Mouse (Mus musculus): ENCODE measurements at regions not wholly inside any gene's neighbourhood (a gene's known extent, or its start where the extent isn't known, plus 50 kb on each side); places are given as distances from the start of the nearest gene placed in this dataset.

DNA sequence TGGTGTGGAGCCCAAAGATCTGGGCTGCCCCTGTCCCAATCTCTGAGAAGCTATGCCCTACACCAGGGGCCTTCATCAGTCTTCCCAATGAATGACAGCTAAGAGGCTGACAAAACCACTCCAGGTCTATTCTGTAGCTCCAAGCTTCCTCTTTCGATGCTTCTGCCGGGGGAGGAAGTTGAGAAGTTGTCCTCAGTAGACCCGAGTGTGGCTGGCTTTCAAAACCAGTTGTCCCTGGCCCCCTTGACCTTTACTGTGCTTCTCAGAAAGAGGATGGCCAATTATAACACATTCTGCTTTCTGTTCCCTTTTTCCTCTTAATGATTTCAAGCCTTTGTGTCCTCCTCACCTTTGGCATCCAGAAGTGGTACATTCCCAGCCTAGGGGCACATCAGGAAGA is 101.9 kb upstream of the Ccnd2 start:
- no peak for DNase-seq

DNA sequence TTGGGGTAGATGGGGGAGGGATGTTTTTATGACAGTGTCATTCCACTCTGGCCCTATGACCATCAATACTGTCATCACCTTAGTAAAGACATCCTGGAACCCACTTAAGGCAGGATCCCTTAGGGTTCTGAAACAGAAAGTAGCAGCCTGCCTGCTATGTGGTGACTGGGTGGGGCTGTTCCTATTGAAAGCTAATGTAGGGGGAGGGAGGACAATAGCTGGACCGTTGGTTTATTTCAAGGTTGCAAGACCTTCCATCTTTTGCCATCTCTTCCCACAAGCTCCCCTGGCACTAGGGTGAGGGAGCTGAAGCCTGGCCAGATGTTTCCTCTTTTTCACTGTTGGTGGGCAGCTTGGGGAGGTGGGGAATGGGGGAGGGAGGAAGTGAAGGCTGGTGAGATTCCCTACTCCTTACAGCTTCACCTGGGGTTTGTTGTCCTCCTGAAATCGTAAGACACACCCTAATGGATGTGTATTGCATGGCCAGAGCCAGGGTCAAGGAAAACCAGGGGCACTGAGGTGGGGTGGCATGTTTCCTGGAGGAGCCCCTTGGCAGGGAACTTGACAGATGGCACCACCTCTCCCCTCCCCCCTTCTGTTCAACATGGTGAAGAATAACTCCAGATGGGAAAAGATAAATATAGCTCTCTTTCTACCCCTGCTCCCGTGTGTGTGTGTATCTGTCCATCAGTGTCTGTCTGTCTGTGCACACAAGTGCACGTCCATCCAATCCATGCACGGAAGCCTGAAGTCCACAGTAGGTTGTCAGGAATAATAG is 112.1 kb upstream of the Ccnd2 start:
- DNase-seq = no peak

DNA sequence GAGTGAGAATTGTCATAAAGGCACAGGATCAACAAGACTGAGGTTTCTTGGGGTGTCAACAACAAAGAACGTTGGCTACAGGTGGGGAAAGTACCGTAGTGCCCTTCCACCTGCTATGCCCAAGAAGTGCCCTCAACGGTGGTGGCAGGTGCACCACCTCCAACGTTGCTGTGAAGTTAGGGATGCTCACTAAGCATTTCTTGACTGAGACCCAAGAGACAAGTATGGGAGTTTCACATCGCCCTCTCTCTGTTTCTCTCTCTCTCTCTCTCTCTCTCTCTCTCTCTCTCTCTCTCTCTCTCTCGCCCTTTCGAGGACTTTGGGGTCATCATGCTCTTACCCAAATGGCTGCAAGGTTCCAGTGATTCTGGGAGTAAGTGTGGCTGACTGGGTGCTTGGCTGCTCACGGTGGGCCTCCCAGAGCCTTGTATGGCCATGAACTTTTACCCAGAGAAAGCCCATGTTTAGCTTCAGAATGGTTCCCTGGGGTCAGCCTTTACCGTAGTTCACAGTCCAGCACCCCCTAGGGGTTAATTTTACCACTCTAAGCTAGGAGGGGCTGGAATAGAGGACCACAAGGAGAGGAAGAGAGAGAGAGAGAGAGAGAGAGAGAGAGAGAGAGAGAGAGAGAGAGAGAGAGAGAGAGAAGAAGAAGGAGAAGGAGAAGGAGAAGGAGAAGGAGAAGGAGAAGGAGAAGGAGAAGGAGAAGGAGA is 113.2 kb upstream of the Ccnd2 start:
- DNase-seq = no peak

DNA sequence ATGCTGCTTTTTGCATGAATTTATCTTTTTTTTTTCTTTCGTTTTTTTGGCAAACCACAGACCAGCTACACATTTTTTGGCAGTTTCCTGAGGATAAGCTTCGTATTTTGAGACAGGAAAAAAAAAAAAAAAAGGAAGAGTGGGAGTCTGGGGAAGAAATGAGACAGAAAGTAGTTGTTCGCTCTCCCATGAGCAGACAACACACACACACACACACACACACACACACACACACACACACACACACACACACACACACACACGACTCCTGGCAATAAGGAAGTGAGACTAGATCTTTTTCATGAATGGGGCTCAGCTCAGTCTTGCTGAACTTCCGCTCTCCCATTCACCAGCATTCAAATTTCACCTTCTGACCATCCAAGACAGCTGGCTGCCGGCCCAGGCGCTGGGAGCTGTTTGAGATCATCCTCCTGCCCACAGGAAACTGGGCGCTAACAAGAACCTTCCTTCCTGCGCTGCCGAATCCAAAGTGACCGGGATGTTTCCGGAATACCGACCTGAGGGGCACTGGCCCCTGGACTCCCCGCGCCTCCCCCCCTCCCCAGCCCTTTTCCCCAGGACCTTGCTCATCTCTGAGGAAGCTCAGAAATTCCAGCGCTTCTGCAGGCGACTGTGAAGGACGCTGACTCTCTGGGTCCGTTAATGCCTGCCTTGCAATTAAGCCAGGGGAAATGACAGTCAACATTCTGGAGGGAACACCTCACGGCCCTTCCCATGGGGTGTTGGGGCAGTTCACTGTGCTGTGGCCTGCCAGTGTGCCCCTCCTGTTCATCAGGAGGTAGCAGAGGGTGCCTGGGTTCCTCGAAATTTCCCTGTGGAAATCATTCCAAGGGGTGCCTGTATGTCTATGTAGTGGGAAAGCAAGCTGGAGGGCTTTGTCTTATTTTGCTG is 114.2 kb upstream of the Ccnd2 start:
- peak; percentile 63 for DNase-seq

DNA sequence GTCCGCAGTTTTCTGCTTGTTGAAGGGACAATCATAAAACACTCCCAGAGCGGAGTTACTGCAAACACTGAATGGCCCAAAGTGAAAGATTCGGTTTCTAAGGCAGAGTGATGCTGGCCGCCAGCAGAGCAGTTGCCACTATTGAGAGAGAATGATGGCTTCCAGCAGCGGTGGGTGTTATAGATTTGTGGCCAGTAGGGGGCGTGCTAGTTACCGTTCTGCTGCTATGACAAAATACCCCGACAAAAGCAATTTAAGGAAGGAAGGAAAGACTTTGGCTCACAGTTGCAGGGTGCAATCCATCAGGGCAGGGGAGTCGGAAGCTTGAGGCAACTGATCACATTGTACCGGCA is 114.8 kb upstream of the Ccnd2 start:
- peak; percentile 37 for DNase-seq

DNA sequence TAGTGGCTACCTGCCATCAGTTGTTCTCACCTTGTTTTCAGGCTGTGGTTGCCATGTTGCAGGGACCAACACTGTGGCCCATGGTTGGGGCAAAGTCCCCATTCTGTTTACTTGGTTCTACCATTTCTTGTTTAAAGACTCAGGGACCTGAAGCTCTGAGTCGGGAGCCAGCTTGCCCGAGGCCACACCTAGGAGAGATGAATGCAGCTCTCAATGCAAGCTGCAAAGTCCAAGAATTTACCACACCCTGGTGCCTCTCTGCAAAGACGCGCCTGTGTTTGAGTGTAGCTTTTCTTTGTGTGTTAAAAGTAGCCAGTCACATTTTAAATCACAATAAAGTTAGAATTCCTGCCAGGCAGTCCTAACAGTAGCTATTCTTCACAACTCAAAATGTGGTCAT is 117.0 kb upstream of the Ccnd2 start:
- DNase-seq = no peak

DNA sequence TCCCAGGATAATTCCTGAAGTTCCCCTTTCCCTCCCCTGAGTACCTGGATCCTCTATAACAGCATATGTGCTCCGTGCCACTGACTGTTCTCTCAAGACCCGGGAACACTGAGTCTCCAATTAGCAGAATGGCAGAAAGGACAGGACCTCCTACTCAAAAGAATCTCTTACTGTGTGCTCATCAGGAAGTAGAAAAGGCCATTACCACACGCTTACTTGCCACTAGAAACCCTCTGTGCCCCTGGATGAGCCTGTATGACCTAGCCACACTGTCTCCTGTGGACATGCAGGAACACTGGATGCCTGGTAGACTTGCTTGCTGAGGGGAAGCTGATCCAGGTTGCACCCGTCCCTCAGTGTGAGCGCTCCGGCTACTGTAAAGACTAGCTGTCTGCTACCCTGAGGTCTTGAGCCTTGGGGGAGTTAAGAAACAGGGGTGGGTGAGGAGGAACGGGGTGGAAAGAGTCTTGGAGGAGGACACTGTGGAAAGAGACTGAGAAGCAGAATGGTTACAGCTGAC is 117.6 kb upstream of the Ccnd2 start:
- DNase-seq = no peak

DNA sequence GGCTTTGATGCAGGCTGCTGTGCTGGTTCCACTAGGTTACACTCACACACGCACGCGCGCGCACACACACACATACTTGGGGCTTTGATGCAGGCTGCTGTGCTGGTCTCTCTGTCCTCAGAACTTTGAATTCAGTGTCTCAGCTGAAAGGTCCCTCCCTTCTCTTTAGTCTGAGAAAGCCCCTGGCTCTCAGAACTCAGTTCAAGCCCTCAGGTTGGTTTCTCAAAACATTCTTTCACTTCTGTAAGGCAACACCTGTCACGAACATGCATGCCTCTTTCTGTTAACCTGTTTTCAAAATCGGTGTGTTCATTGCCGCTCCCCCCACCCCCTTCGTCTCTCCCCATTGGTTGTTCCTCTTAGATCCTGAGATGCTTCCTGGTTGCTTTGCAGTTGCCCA is 118.8 kb upstream of the Ccnd2 start:
- DNase-seq = no peak

DNA sequence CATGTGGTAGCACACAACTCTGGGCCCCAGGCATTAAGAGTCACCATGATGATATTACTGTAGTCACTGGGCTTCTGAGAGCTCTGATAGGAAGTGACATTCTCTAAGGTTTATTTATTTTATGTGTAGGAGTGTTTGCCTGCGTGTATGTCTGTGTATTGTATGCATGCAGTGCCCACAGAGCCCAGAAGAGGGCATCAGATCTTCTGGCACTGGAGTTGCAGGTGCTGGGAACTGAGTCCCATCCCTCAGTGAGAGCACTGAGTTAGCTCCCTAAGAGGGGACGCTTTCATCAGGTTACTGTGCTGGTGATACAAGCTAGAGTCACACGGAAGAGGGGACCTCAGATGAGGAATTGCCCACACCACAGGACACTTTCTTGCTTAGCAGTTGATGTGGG is 119.4 kb upstream of the Ccnd2 start:
- no peak for DNase-seq

DNA sequence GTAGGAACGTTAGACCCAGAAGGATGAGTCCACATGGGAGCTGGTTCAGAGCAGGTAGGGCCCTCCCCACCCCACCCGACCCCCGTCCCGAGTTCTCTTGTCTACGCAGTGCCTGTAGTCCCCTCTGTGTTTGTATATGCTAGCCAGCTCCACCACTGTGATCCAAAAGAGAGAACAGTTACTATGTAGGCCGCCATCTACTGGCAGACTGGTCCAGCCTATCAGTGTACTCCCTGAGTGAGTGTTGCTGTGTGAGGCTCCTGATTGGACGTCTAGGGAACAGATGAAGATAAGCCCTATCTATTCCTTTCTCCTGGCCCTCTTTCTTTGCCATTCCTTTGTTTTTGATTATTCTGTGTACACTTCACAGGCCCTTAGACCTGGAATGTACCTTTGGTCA is 120.6 kb upstream of the Ccnd2 start:
- no peak for DNase-seq

DNA sequence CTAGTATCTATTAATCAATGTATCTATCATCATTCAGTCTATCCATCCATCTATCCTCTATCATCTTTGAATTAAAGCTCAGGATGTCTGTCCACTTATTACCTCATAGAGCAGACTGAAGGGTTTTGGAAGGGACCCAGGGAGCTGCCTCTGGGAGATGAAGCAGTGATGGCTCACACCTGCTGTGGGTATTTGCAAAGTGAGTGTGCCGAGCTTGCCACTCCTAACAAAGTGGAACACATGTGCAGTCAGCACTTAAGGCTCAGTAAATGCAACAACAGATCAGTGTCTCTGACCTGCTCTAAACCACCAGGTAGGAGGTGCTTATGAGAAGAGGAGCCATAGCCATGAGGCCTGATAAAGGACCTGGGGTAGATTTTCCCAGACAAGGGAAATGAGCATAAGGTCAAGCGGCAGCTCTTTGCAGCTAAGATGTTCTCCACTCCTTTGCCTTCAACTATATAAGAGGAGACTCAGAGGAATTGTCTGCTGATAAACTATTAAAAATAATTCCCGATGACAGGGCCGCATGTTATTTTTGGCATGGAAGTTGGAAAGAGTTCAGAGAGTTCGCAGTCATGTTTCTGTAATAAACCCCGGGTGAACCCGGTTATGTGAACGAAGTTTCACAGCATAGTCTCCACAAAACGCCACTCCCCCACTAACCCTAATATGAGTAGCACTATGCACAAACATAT is 122.9 kb upstream of the Ccnd2 start:
- no peak for DNase-seq

DNA sequence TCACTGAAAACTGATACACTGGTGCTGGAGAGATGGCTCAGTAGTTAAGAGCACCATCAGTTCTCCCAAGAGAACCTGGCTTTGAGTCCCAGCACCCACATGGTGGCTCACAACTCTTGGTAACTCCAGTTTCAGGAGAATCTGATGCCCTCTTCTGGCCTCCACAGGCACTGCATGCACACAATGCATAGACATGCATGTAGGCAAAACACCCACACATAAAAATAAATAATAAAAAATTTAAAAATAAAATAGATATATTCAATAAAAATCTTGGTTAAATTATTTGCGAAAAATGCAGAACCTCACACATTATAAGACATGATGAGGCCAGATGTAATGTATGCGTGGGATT is 123.4 kb upstream of the Ccnd2 start:
- no peak for DNase-seq

DNA sequence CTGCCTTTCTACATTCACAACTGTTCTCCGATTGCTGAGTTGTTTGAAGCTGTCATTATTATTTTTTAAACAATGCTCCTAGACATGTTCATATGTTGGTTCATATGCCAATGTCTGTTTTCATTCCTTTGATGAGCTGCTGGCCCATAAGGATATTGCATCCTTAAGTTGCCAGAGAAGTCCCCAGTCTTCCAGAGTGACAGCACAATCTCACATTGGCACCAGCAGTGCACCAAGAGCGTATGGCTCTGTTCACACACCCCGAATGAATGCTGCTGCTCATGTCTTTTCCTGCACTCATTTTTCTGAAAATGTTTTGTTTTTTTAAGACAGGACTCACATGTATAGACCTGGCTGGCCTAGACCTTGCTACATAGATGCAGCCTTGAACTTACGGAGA is 124.4 kb upstream of the Ccnd2 start:
- DNase-seq = no peak

DNA sequence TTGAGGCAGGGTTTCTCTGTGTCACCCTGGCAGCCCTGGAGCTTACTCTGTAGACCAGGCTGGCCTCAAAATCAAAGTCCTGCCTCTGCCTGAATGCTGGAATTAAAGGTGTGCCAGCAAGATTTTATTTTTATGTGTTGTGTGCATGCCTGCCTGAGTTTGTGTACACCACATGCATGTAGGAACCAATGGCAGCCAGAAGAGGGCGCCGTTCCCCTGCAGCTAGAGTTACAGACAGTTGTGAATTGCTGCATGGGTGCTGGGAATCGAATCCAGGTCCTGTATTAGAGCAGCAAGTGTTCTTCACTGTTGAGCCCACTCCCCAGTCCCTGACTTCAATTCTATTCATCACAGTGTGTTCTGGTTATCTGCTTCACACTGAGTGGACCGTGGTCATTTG is 126.4 kb upstream of the Ccnd2 start:
- no peak for DNase-seq

DNA sequence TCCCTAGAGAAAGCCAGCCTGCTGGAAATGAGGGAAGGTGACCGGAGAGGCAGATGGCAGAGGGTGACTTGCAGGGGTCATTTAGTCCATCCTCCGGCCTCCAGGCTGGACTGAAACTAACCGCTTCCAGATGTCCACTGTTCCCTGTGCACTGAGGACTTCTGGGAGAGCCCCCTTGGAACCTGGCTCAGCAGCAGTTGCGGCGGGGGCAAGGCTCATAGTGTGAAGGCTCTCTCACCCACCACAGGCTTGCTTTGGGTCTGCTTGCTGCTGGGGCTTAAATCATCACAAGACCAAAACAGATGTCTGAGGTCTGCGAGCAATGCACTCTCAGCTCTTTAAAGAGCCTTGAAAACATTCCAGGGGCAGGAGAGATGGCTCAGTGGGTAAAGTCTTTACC is 132.2 kb upstream of the Ccnd2 start:
- no peak for DNase-seq

DNA sequence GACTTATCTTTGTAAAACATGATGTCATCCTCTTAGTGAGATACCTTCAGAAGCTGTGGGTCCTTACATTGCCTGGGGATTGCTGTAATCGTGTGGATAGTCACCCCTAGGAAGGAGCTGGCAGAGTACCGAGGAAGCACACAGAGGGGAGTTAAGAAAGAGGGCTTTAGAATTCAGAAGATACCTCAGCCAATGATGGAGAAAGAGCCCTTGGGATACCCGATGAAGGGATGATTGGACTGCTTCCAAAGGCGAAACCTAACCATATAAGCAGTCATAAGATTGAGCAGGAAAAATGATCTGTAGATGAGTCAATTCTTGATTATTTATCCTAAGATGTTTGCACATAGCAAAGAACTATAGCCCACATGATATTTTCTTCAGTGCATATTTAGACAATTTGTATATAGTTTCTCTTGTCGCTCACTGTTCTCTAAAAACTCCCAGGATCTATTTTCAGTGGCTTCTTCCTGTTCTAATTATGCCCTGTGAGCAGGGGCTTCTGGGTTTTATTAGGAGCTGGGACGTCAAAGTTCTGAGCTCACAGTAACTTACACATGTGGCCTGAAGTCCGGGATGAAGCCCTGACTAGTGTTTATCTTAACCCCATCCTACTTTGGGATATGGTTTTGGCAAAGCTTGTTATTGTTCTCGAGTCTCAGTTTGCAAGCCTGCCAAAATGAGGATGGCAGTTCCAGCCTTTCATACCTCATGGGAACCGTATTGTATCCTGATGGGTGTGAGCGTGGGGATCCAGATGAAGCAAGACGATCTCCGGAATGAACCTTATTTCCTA is 134.9 kb upstream of the Ccnd2 start:
- DNase-seq = no peak

DNA sequence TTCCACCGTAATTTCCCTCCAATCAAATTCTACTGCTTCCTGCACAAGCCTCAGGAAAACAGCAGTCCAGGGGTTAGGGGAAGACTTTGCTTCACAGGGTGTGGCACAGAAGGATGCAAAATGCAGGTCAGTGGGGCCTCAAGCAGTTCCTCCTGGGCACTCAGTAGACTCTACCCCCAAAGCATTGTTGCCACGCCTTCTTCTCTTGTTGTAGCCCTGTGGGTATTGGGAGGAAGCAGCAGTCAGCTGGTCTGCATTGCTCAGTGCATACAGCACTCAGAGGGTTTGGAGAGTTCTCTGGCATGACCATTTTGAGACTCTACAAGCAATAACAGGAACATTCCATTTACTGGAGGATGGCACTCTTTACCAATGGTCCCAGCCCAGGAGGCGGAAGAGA is 137.0 kb upstream of the Ccnd2 start:
- DNase-seq = no peak

DNA sequence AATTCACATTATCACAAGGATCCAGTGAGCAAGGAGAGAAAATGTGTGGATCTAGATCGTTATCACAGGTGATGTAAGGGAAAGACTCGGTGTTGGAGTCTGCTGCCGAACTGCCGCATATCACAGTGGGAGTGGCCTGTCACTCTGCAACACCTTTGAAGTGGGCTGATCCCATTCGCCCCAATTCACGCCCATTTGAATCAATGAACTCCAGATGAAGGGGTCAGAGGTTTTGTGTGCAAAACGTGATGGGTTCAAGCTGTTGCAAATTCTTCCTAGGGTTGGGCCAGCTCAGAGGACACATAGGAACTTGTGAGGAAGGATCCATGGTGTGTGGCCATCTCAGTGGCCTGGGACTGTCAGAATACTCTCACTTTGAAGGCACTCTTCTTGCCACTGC is 139.9 kb upstream of the Ccnd2 start:
- no peak for DNase-seq

DNA sequence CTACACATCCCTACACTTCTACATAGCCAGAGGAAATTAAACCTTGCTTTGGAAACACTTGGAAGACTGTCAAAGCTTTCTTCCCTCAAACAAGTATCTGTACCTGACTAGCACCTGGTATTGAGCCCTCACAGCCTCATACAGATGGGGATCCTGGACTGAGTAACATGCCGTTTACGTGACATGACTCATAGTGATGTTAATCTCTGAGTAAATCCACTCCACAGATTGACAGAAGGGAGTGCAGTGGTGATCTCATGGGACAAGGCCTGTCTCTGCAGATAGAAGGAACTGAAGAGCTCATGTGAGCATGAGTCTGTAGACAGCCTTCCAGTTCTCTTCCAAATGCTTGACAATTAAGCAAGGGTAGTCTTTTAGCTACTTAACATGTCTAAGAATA is 141.8 kb upstream of the Ccnd2 start:
- no peak for DNase-seq

DNA sequence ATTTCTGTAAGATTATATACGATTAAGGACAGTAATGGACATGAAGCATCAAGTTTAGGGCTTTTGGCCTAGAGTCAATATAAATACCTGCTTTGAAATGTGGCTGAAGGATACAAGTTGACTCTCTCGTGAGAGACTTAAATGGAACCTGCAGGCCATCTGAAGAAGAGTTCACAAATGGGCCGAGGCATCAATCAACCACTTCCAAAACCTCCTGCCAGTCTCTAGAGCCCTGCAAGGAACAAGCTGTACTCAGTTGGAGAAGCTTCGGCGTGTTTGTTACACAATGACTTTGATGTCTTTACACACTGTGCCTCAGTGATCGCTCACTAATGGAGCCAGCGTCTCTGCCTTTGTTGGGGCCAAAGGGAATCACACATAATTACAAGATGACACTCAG is 146.1 kb upstream of the Ccnd2 start:
- DNase-seq = no peak

DNA sequence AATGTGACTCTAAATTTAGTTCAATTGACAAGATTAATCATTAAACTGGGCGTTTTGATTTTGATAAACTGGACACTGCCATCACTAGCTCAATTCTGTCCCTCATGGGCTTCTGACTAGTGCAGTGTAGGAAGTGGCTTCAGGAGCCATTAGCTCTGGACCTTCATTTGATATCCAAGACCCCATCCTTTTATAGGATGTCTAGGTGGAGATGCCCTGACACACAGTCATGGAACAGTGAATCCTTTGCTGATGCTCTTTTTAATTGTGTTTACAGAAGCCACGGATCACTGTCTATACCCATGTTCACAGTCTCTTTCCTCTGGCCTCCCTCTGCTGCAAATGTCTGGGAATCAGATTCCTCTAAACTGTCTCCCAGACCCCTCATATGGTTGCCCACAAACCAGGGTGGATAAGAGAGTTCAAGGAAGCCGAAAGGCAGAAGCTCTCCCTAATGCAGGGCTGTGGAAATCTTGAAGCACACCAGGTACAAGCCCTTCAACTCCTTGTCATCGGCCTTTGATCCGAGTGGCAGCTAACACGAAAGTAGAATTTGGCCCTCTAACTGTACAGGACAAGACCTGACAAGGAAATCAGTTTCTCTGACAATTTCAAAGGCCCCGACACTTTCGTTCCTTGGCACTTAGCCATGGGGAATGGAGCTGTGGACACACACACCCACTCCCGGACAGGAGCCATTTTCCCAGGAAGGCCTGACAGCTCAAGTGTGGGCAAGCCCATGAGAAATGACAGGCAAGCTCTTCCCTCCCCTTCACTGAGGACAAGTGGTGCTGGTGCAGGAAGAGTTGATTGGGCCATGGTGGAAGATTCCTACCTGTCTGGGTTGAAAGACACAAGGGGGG is 135.2 kb upstream of the Parp11 start:
- no peak for DNase-seq

All from right cerebral cortex, postnatal 14 days (tissue).